Mouse (Mus musculus) T-cell, adult 2 months (primary cell): ENCODE results near the gene Tbc1d22b.
"Not testable (repeated sequence)": the region's sequence is repeated elsewhere in the genome, so short reads cannot be mapped to it uniquely, and the experiment has no call there.

Experiments
- DNase-seq: peaks from one replicate; pipeline ENCODE4 v3.0.0; 2022; ENCODE audit warnings: low spot score

Gene Tbc1d22b

DNA sequence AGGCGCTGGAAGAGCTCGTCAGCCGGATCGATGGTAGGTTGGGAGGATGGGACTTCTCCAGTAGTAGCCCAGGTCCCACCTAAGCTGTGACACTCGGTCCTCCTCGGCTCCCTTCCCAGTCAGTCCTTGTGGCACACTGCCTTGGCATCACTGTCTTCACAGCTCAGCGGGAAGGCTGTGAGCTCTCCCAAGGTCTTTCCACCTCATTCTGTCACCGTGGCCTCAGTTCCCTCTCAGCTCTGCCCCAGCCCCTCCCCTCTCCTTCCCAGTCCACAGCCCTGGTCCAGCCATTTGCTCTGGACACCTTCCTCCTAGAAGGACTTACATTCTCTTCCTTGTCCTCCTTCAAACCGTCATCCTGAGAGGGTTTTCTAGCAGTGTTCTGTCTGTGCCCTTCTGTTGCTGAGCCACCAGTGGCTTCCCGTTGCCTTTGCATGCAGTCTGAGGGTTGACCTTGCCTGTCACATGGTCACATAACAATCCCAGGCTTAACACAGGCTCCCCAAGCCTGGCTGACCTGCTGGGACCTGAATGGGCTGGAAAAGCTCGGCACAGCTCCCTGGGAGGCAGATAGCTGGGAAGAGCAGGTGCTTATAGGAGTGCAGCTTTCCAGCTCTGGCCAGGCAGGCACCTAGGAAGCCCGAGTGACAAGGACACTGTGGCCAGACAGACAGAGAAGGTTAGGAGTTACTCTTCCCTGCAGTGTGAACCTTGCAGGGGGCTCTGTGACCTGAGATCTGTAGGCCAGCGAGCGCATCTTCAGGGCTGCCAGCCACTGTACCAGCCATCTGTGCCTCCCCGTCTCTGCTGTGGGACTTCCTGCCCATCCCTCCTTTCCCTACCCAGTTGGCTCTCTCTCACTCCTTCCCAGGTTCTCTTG is 46.5 kb downstream of the Tbc1d22b start:
- no peak for DNase-seq

DNA sequence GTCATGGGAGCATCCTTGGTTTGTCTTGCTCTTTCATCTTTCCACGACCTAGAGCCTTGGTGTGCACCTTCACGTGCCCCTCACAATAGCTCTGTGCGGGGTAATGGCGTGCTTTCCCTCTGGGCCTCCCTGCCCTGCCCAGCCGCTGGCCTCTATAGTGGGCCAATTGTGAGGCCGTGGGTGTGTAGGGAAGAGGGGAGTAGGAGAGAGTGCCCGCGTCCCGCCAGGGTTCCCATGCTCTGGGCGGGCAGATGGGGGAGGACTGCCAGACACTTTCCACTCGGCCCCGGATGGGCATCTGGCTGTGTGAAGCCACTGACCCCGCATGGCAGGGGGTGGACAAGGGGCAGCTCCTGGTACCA is 47.2 kb downstream of the Tbc1d22b start:
- DNase-seq, result no peak

DNA sequence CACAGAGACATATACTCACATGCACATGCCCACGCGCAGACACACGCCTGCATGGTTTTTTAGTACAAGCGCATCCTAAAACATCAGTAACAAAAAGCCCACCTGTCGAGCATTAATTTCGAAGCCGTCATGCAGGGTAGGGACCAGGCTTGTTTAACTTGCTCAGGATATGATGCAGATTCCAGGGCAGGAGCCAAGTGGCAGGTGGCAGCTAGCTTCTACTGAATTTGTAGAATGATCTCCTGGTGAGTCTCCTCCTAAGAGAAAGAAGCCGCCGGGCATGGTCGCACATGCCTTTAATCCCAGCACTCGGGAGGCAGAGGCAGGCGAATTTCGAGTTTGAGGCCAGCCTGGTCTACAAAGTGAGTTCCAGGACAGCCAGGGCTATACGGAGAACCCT is 49.5 kb downstream of the Tbc1d22b start:
- DNase-seq, result no peak

- no peak for DNase-seq
These were observed 50.0 kb downstream of the Tbc1d22b start for GRCm38 (mm10) chr17:29599537-29599936.

GRCm38 (mm10) chr17:29601391-29601790 is 51.8 kb downstream of the Tbc1d22b start:
- no peak for DNase-seq

DNA sequence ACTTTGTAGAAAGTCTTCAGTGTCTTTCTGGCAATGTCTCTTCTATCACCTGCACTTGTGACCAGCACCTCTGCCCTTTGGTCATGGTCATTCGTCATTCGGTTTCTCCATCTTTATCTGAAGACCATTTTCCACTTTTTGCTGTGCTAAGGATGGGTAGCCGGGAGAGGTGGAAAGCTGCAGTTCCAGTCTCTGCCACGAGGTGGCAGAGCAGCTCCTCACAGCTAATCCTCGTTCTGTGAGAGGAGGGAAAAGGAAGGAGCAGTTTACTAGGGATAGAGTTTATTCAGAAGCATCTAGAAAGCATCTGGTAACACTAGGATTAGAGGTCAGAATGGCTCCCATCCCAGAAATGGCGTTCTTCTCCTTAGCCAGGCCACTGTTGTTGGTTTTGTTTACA is 53.7 kb downstream of the Tbc1d22b start:
- peak; percentile 33 for DNase-seq

DNA sequence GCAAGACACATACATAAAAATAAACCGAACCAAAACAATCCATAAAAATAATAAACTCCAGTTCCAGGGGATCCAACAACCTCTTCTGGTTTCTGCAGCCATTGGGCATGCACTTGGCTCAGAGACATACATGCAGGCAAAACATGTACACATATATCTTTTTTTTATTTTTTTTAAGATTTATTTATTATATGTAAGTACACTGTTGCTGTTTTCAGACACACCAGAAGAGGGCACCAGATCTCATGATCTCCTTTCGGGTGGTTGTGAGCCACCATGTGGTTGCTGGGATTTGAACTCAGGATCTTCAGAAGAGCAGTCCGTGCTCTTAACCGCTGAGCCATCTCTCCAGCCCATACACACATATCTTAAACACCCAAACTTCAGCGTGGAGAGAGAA is 63.9 kb downstream of the Tbc1d22b start:
- DNase-seq, result not testable (repeated sequence)

GRCm38 (mm10) chr17:29614115-29615023 is 64.8 kb downstream of the Tbc1d22b start, which contains the start of the genes Rnf8 and Gm28043:
TSS of gene Rnf8 (plus strand) at chr17:29614790.
TSS of gene Gm28043 (plus strand) at chr17:29614876.
- peak; percentile 94 for DNase-seq

GRCm38 (mm10) chr17:29615024-29615551 is 65.5 kb downstream of the Tbc1d22b start:
- DNase-seq, result no peak

DNA sequence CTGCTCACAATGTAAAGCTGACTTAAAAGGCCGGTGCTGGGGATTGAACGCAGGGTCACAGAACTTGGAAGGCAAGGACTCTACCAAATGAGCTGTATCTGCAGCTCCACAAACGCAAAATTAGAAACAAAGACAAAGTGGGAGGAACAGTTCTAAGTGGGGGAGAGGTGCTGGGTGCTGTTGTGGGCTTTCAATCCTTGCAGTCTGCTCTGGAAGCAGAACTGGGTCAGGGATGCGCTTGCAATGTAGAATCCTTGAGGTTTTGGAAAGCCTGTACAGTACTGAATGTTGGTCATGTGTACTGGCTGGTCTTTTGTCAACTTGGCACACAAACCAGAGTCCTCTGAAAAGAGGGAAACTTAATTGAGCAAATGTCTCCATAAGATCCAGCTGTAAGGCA is 66.0 kb downstream of the Tbc1d22b start:
- no peak for DNase-seq

GRCm38 (mm10) chr17:29619231-29619630 is 69.6 kb downstream of the Tbc1d22b start:
- DNase-seq, result no peak

- DNase-seq, result no peak
These were observed 73.9 kb downstream of the Tbc1d22b start for GRCm38 (mm10) chr17:29623488-29623887.

GRCm38 (mm10) chr17:29627285-29627684 is 77.7 kb downstream of the Tbc1d22b start:
- DNase-seq, result no peak

GRCm38 (mm10) chr17:29628946-29629345 is 79.4 kb downstream of the Tbc1d22b start:
- no peak for DNase-seq

DNA sequence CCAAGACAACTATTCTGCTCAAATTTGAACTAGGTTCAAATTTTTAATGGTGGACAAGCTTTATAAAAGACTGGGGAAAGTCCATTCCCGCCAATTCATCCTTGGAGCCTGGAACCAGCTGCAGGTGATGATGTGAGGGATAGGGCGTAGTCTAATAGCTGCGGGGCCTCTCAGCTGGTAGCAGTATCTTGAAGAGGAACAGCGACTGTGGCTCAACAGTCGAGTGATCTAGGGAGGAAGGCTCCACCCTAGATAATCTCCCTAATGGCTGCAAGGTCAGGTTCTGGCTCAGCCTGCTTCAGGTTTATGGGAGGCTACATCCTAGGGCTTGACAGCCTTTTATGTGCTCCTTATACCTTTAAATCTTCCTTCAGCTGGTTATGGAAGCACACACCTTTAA is 80.0 kb downstream of the Tbc1d22b start:
- DNase-seq, result no peak

DNA sequence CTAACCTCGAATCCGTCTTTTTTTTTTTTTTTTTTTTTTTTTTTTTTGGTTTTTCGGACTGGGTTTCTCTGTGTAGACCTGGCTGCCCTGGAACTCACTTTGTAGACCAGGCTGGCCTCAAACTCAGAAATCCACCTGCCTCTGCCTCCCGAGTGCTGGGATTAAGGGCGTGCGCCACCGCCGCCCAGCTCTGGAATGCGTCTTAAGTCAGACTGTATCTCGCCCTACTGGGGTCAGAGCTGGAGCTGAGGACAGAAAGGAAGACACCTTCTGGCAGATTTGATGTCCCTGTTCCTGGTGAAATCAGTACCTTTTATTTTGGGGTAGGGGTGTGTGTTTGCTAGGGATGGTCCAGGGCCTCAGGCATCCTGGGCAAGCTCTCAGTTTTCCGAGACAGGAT is 82.7 kb downstream of the Tbc1d22b start:
- no peak for DNase-seq

- DNase-seq, result no peak
These were observed 85.9 kb downstream of the Tbc1d22b start for GRCm38 (mm10) chr17:29635492-29635891.

GRCm38 (mm10) chr17:29636118-29636517 is 86.5 kb downstream of the Tbc1d22b start:
- peak; percentile 14 for DNase-seq

DNA sequence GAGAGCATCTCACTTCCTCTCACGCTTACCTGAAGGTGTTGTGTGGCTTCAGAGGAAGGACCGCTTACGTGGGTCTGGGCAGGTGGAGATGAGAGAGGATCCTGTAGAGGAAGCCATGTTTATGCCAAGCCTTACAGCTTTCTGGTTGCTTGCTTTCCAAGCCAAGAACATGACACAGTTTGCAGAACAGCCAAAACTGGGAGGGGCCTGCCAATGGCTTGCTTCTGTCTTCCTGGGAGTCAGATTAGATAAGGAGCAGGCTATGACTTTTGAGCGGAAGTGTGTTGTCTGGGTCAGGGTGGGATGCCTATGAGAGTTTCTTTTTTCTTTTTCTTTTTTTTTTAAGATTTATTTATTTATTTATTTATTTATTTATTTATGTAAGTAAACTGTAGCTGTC is 87.8 kb downstream of the Tbc1d22b start:
- no peak for DNase-seq

GRCm38 (mm10) chr17:29637895-29638294 is 88.3 kb downstream of the Tbc1d22b start:
- DNase-seq, result peak; percentile 44

- DNase-seq, result no peak
These were observed 91.4 kb downstream of the Tbc1d22b start for GRCm38 (mm10) chr17:29640971-29641370.

GRCm38 (mm10) chr17:29642219-29642618 is 92.6 kb downstream of the Tbc1d22b start:
- DNase-seq, result no peak
